Mouse (Mus musculus): ENCODE measurements around the gene Tescl. TPM values are rescaled to one million over a fixed set of nuclear protein-coding genes. Genes with fewer than 3 reads are reported as not detected.

The Tescl gene
- polyA plus RNA-seq, 2 experiments: not detected

GRCm38 (mm10) chr7:24377091-24377865, 43.5 kb upstream of the Tescl start:
- Histone ChIP-seq H3K9ac (replicated peaks) (peak overlapping the region; percentile 95), H3K4me2 (ENCODE audit: low read depth) (peak overlapping the region; percentile 100), H3K27ac (peak overlapping the region; percentile 100), H3K4me1 (replicated peaks; ENCODE audit: control insufficient read depth in 2 of 2, insufficient read depth in 2 of 2, low read length in 1 of 2) (peaks cover 60 to 77% of the 10 kb centered on the region in 2 experiments), H3K9me3 (ENCODE audit: control insufficient read depth, low read length) (no peaks in the 10 kb centered on the region), H3K36me3 (replicated peaks; ENCODE audit: control insufficient read depth, insufficient read depth, low read depth) (peaks cover 91% of the 10 kb centered on the region), H3K4me3 (ENCODE audit: insufficient read depth in 1 of 2, low read depth in 2 of 2, low read length in 2 of 2) (peak overlapping the region; percentile 28 to 66), H3K27me3 (ENCODE audit: control insufficient read depth, insufficient read depth, low read length) (no peaks in the 10 kb centered on the region)
- TF ChIP-seq CTCF (IDR thresholded peaks at IDR 0.05; ENCODE audit: low read depth) (peak; percentile 91), EP300 (IDR thresholded peaks at IDR 0.05; ENCODE audit: low read depth) (peak; percentile 99)
- ATAC-seq (ENCODE audit: insufficient read depth): peak; percentile 96
- peak; percentile 96 to 97 (median 96) for DNase-seq (ENCODE audit: low read depth in 3 of 3, low spot score in 3 of 3)
- WGBS (ENCODE audit: insufficient replicate concordance): 9% methylated on average over 49 of the region's 49 CpGs

- Histone ChIP-seq H3K4me3 (ENCODE audit: insufficient read depth in 1 of 2, low read depth in 2 of 2, low read length in 2 of 2) (peak overlapping the region; percentile 25 to 66), H3K27me3 (ENCODE audit: control insufficient read depth, insufficient read depth, low read length) (no peaks in the 10 kb centered on the region), H3K27ac (peak overlapping the region; percentile 100), H3K9ac (replicated peaks) (peak overlapping the region; percentile 80), H3K4me2 (ENCODE audit: low read depth) (peak overlapping the region; percentile 100), H3K9me3 (ENCODE audit: control insufficient read depth, low read length) (no peaks in the 10 kb centered on the region), H3K4me1 (replicated peaks; ENCODE audit: control insufficient read depth in 2 of 2, insufficient read depth in 2 of 2, low read length in 1 of 2) (peaks cover 54 to 70% of the 10 kb centered on the region in 2 experiments), H3K36me3 (replicated peaks; ENCODE audit: control insufficient read depth, insufficient read depth, low read depth) (peaks cover 87% of the 10 kb centered on the region)
- ATAC-seq (ENCODE audit: insufficient read depth): peak; percentile 0; the same call in 1 of the 2 replicates
- no peak for DNase-seq (ENCODE audit: low read depth in 3 of 3, low spot score in 3 of 3)
- 52% methylated on average over 8 of the region's 8 CpGs for WGBS (ENCODE audit: insufficient replicate concordance)
- no peak for TF ChIP-seq CTCF (IDR thresholded peaks at IDR 0.05; ENCODE audit: low read depth)
- no peak for TF ChIP-seq EP300 (IDR thresholded peaks at IDR 0.05; ENCODE audit: low read depth)
These were observed 42.7 kb upstream of the Tescl start for GRCm38 (mm10) chr7:24376456-24376855.

- Histone ChIP-seq H3K9ac (replicated peaks) (peak overlapping the region; percentile 100), H3K4me2 (ENCODE audit: low read depth) (peak overlapping the region; percentile 100), H3K27me3 (ENCODE audit: control insufficient read depth, insufficient read depth, low read length) (no peaks in the 10 kb centered on the region), H3K4me1 (replicated peaks; ENCODE audit: control insufficient read depth in 2 of 2, insufficient read depth in 2 of 2, low read length in 1 of 2) (peaks cover 52 to 58% of the 10 kb centered on the region in 2 experiments), H3K4me3 (ENCODE audit: insufficient read depth in 1 of 2, low read depth in 2 of 2, low read length in 2 of 2) (peak overlapping the region; percentile 77 to 88), H3K36me3 (replicated peaks; ENCODE audit: control insufficient read depth, insufficient read depth, low read depth) (peaks cover 60% of the 10 kb centered on the region), H3K27ac (peak overlapping the region; percentile 100), H3K9me3 (ENCODE audit: control insufficient read depth, low read length) (no peaks in the 10 kb centered on the region)
- DNase-seq (ENCODE audit: low read depth in 3 of 3, low spot score in 3 of 3) (no peak), ATAC-seq (ENCODE audit: insufficient read depth) (no peak)
- 14% methylated on average over 20 of the region's 20 CpGs for WGBS (ENCODE audit: insufficient replicate concordance)
- TF ChIP-seq CTCF (IDR thresholded peaks at IDR 0.05; ENCODE audit: low read depth): no peak
- no peak for TF ChIP-seq EP300 (IDR thresholded peaks at IDR 0.05; ENCODE audit: low read depth)
These were observed 40.0 kb upstream of the Tescl start for GRCm38 (mm10) chr7:24373538-24374379.

- H3K27me3 ChIP-seq (ENCODE audit: control insufficient read depth, insufficient read depth, low read length): no peaks in the 10 kb centered on the region
- peak overlapping the region; percentile 100 for H3K9ac ChIP-seq (replicated peaks)
- WGBS (ENCODE audit: insufficient replicate concordance): 20% methylated on average over 4 of the region's 4 CpGs
- H3K9me3 ChIP-seq (ENCODE audit: control insufficient read depth, low read length): no peaks in the 10 kb centered on the region
- TF ChIP-seq CTCF (IDR thresholded peaks at IDR 0.05; ENCODE audit: low read depth) (no peak), EP300 (IDR thresholded peaks at IDR 0.05; ENCODE audit: low read depth) (no peak)
- peak overlapping the region; percentile 100 for H3K4me2 ChIP-seq (ENCODE audit: low read depth)
- peak overlapping the region; percentile 77 to 88 for H3K4me3 ChIP-seq (ENCODE audit: insufficient read depth in 1 of 2, low read depth in 2 of 2, low read length in 2 of 2)
- peak overlapping the region; percentile 100 for H3K27ac ChIP-seq
- peaks cover 50% of the 10 kb centered on the region for H3K36me3 ChIP-seq (replicated peaks; ENCODE audit: control insufficient read depth, insufficient read depth, low read depth)
- ATAC-seq (ENCODE audit: insufficient read depth): no peak
- peaks cover 53 to 58% of the 10 kb centered on the region in 2 experiments for H3K4me1 ChIP-seq (replicated peaks; ENCODE audit: control insufficient read depth in 2 of 2, insufficient read depth in 2 of 2, low read length in 1 of 2)
- no peak for DNase-seq (ENCODE audit: low read depth in 3 of 3, low spot score in 3 of 3)
These were observed 39.0 kb upstream of the Tescl start for GRCm38 (mm10) chr7:24372786-24373185.
